Mouse (Mus musculus): ENCODE measurements around the gene Fcmr. TPM values are rescaled to one million over a fixed set of nuclear protein-coding genes. Genes with fewer than 3 reads are reported as not detected.

The Fcmr gene
- polyA plus RNA-seq, 1 experiment from 2014 or later: not detected

GRCm38 (mm10) chr1:130875139-130875538 is 9.7 kb downstream of the Fcmr start:
- H3K4me2 ChIP-seq: no peak overlapping the region
- peaks cover 28% of the 10 kb centered on the region for H3K27me3 ChIP-seq
- WGBS: 35% methylated on average over 3 of the region's 3 CpGs
- H3K9ac ChIP-seq: no peak overlapping the region
- no peaks in the 10 kb centered on the region for H3K9me3 ChIP-seq (replicated peaks)
- peaks cover 9% of the 10 kb centered on the region for H3K4me1 ChIP-seq
- H3K27ac ChIP-seq: no peak overlapping the region
- no peak overlapping the region for H3K4me3 ChIP-seq
- ATAC-seq: peak; percentile 34; the same call in 1 of the 2 replicates
- no peaks in the 10 kb centered on the region for H3K36me3 ChIP-seq (ENCODE audit: poor library complexity, severe bottlenecking)

GRCm38 (mm10) chr1:130875910-130876309 is 10.4 kb downstream of the Fcmr start:
- H3K27me3 ChIP-seq: peaks cover 28% of the 10 kb centered on the region
- no peak for ATAC-seq
- peaks cover 9% of the 10 kb centered on the region for H3K4me1 ChIP-seq
- H3K9ac ChIP-seq: no peak overlapping the region
- no peak overlapping the region for H3K4me2 ChIP-seq
- no peak overlapping the region for H3K4me3 ChIP-seq
- H3K36me3 ChIP-seq (ENCODE audit: poor library complexity, severe bottlenecking): no peaks in the 10 kb centered on the region
- no peak overlapping the region for H3K27ac ChIP-seq
- H3K9me3 ChIP-seq (replicated peaks): no peaks in the 10 kb centered on the region
- 71% methylated on average over 3 of the region's 3 CpGs for WGBS

DNA sequence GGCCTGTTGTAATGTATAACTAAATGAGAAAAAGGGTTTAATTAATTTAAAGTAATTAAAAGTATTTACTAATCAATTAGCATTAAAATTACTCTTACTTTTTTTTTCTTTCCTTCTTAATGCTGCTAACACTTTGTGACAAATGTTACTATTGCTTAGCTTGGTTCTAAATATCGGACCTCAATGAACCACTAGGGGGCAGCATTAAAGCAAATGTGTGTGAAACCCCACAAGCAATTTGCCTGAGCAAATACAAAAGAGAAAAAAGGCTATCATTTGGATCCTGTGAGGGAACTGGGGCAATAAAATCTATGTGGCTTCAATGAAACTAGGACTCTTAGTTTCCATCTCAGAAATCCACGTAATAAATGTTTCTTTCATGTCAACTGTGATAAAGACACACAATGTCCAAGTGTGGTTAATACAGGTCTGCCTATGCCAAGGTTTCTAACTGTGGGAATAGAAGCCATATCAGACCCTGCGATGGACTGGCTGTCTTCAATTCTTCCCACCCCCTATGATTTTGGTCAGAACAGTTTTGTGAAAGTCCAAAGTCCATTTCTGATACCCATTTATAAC is 11.6 kb downstream of the Fcmr start:
- no peak overlapping the region for H3K9ac ChIP-seq

DNA sequence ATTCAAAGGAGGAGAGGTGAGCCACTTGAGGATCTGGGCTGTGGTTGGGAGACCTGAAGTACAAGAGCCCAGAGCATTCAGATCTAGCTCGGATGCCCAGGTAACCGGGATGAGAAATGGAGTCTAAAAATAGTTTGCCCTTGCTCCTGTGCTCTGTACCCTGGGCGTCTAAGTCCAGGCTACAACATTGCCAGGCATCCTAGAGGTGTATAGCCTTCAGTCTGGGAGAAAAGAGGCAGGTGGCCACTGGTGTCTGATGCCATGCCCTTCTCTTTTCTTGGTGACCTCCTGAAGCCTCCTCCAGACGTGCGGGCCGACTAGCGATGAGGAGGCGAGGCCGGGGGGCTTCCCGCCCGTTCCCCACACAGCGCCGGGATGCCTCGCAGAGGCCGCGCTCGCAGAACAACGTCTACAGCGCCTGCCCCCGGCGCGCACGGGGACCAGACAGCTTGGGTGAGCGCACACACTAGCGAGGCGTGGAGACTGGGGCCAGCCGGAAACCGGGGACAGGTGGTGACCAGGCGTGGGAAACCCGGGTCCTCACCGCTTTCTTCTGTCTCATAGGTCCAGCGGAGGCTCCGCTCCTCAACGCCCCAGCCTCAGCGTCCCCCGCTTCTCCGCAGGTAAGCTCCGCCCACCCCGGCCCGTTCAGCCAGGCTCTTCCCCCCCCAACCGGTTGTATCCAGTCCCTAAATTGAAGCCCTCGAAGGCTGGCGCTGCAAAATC is 12.6 kb downstream of the Fcmr start:
- H3K9me3 ChIP-seq (replicated peaks): no peaks in the 10 kb centered on the region
- H3K9ac ChIP-seq: peak overlapping the region; percentile 63
- peak overlapping the region; percentile 53 for H3K4me3 ChIP-seq
- no peaks in the 10 kb centered on the region for H3K36me3 ChIP-seq (ENCODE audit: poor library complexity, severe bottlenecking)
- ATAC-seq: peak; percentile 82
- 3% methylated on average over 43 of the region's 43 CpGs for WGBS
- H3K27me3 ChIP-seq: peaks cover 28% of the 10 kb centered on the region
- H3K27ac ChIP-seq: no peak overlapping the region
- peak overlapping the region; percentile 91 for H3K4me2 ChIP-seq
- peaks cover 9% of the 10 kb centered on the region for H3K4me1 ChIP-seq

More for the DNA sequence above, 11.6 kb downstream of the Fcmr start:
- H3K27ac ChIP-seq: no peak overlapping the region
- H3K27me3 ChIP-seq: peaks cover 28% of the 10 kb centered on the region
- H3K4me1 ChIP-seq: peaks cover 9% of the 10 kb centered on the region
- H3K4me2 ChIP-seq: no peak overlapping the region
- no peaks in the 10 kb centered on the region for H3K36me3 ChIP-seq (ENCODE audit: poor library complexity, severe bottlenecking)
- no peaks in the 10 kb centered on the region for H3K9me3 ChIP-seq (replicated peaks)
- WGBS: 27% methylated on average over 3 of the region's 3 CpGs
- H3K4me3 ChIP-seq: no peak overlapping the region
- ATAC-seq: no peak

- H3K9me3 ChIP-seq (replicated peaks): no peaks in the 10 kb centered on the region
- no peak overlapping the region for H3K9ac ChIP-seq
- WGBS: 95% methylated on average over 7 of the region's 7 CpGs
- no peak overlapping the region for H3K27ac ChIP-seq
- no peak for ATAC-seq
- H3K27me3 ChIP-seq: peaks cover 28% of the 10 kb centered on the region
- H3K4me1 ChIP-seq: peaks cover 9% of the 10 kb centered on the region
- H3K4me2 ChIP-seq: no peak overlapping the region
- H3K4me3 ChIP-seq: no peak overlapping the region
- H3K36me3 ChIP-seq (ENCODE audit: poor library complexity, severe bottlenecking): no peaks in the 10 kb centered on the region
These were observed 14.5 kb downstream of the Fcmr start for GRCm38 (mm10) chr1:130879927-130880326.

- no peak for ATAC-seq
- no peak overlapping the region for H3K4me2 ChIP-seq
- peaks cover 17% of the 10 kb centered on the region for H3K27me3 ChIP-seq
- no peak overlapping the region for H3K27ac ChIP-seq
- 88% methylated on average over 4 of the region's 4 CpGs for WGBS
- H3K36me3 ChIP-seq (ENCODE audit: poor library complexity, severe bottlenecking): no peaks in the 10 kb centered on the region
- H3K9ac ChIP-seq: no peak overlapping the region
- no peak overlapping the region for H3K4me3 ChIP-seq
- H3K4me1 ChIP-seq: peaks cover 4% of the 10 kb centered on the region
- H3K9me3 ChIP-seq (replicated peaks): no peaks in the 10 kb centered on the region
These were observed 17.7 kb downstream of the Fcmr start for GRCm38 (mm10) chr1:130883146-130883545.

- Histone ChIP-seq H3K4me1 (no peaks in the 10 kb centered on the region), H3K36me3 (ENCODE audit: poor library complexity, severe bottlenecking) (no peaks in the 10 kb centered on the region), H3K4me3 (no peak within 1 kb of the TSS), H3K9ac (no peak within 1 kb of the TSS), H3K9me3 (replicated peaks) (no peaks in the 10 kb centered on the region), H3K27me3 (no peaks in the 10 kb centered on the region), H3K27ac (no peak within 1 kb of the TSS), H3K4me2 (no peak within 1 kb of the TSS)
- ATAC-seq: no peak
These were observed 21.9 kb downstream of the Fcmr start, which contains the start of gene Il24 for GRCm38 (mm10) chr1:130887354-130887753. TSS of gene Il24 (minus strand) at chr1:130887454.

DNA sequence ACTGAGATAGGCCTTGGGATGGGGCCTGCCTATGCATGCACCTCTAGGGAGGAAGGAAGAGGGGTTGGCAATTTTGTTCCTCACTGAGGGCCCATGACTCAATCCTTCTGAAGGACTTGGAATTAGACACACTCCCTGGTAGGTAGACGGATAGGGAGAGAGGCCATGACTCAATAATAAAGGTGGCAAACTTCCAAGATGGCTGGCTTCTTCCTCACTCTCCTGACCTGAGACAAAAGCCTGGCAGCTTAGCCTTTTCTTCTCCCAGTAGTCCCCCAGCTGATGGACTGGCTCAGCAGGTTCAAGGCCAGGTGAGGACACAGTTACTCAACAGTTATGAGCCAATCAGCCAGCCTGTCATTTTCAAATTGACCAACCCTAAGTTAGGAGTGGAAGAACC is 27.0 kb downstream of the Fcmr start:
- Histone ChIP-seq H3K36me3 (ENCODE audit: poor library complexity, severe bottlenecking) (no peaks in the 10 kb centered on the region), H3K9me3 (replicated peaks) (no peaks in the 10 kb centered on the region), H3K4me2 (no peak overlapping the region), H3K27me3 (no peaks in the 10 kb centered on the region), H3K4me1 (no peaks in the 10 kb centered on the region), H3K27ac (no peak overlapping the region), H3K4me3 (no peak overlapping the region), H3K9ac (no peak overlapping the region)
- no peak for ATAC-seq
- 77% methylated on average over 1 of the region's 1 CpGs for WGBS

DNA sequence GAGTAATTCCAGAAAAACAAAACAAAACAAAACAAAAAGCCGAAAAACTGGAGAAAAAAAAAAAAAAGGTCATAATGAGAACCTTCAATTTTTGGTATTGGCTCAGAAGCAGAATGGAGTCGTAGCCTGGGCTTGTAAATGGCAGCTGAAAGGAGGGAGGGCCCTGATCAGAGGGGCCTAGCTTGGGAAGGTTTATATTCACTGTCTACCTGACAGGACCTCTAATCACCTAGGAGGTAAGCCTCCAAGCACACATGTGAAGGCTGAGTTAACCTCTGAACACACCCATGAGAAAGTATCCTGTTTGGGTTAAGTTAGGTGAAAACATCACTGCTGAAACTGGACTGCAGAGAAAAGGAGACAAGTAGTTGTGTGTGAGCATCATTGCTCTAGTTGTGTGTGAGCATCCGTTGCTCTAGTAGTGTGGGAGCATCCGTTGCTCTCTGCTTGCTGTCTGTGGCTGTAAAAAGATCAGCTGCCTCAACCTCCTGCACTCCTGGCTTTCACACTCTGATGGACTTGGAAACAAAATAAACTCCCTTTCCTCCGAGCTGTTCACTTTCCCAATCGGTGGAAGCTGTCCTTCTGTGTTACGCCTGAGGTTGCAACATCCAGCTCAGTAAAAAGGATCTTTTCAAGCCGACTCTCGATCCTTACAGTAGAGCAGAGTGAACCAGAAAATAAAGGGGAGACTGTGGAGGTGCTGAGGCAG is 28.0 kb downstream of the Fcmr start:
- H3K27ac ChIP-seq: no peak overlapping the region
- H3K4me2 ChIP-seq: no peak overlapping the region
- no peaks in the 10 kb centered on the region for H3K4me1 ChIP-seq
- ATAC-seq: no peak
- no peak overlapping the region for H3K4me3 ChIP-seq
- no peaks in the 10 kb centered on the region for H3K27me3 ChIP-seq
- 71% methylated on average over 9 of the region's 9 CpGs for WGBS
- H3K9ac ChIP-seq: no peak overlapping the region
- no peaks in the 10 kb centered on the region for H3K36me3 ChIP-seq (ENCODE audit: poor library complexity, severe bottlenecking)
- no peaks in the 10 kb centered on the region for H3K9me3 ChIP-seq (replicated peaks)

GRCm38 (mm10) chr1:130894468-130894867 is 29.0 kb downstream of the Fcmr start:
- WGBS: 30% methylated on average over 6 of the region's 6 CpGs
- Histone ChIP-seq H3K27me3 (no peaks in the 10 kb centered on the region), H3K9ac (no peak overlapping the region), H3K4me2 (no peak overlapping the region), H3K36me3 (ENCODE audit: poor library complexity, severe bottlenecking) (no peaks in the 10 kb centered on the region), H3K4me3 (no peak overlapping the region), H3K4me1 (no peaks in the 10 kb centered on the region), H3K27ac (no peak overlapping the region), H3K9me3 (replicated peaks) (no peaks in the 10 kb centered on the region)
- ATAC-seq: no peak

DNA sequence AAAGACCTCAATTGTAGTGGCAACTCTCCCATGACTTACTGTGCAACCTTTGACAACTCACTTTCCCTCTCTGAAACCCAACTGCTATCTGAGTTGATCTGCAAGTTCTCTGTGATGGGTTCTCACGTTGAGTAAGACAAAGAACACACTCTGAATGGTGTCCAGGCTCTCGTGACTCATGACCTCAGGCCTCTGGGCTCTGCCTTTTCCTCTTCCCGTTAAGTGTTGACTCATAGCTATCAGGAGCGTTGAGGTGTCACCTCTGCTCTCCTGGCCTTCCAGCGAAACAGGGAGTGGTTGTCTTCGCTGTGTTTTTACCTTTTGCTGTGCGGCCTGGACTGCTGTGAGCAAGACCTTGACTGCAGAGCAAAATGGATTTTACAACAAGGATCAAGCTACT is 37.0 kb downstream of the Fcmr start:
- WGBS: 88% methylated on average over 7 of the region's 7 CpGs
- no peaks in the 10 kb centered on the region for H3K9me3 ChIP-seq (replicated peaks)
- no peak overlapping the region for H3K4me2 ChIP-seq
- H3K4me3 ChIP-seq: no peak overlapping the region
- ATAC-seq: no peak
- no peaks in the 10 kb centered on the region for H3K27me3 ChIP-seq
- H3K27ac ChIP-seq: no peak overlapping the region
- H3K9ac ChIP-seq: no peak overlapping the region
- no peaks in the 10 kb centered on the region for H3K36me3 ChIP-seq (ENCODE audit: poor library complexity, severe bottlenecking)
- H3K4me1 ChIP-seq: no peaks in the 10 kb centered on the region

DNA sequence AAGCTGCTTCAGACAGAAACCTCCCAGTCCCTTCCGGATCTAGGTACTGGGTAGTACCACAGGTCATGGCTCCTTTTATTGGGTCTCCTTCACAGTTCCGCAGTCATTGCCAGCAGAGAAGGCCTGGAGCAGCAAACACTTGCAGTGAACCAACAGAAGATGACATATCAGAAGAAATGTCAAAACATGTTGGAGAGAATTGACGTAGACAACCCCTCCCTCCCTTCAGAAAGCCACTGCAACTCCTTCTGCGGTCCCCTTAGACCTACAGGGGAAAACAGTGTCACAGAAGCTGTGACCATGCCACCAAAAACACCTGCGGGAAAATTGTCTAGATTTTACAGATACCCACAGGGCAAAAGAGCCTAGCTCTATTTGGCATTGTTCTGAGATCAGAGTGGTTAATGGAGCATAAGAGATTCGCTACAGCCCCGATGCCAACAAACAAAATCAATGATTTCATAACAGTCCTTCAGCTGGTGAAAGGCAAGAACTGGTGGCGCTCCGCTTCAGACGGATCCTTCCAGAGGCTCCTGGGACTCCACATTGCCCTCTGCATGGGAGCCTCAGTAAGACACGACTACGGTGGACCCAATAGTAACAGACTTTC is 46.0 kb downstream of the Fcmr start, which contains the start of gene Il20:
Gene Il20, minus strand, starts transcription at position 51 of the 610 bp plus-strand sequence.
- Histone ChIP-seq H3K4me2 (no peak within 1 kb of the TSS), H3K36me3 (ENCODE audit: poor library complexity, severe bottlenecking) (no peaks in the 10 kb centered on the region), H3K9me3 (replicated peaks) (no peaks in the 10 kb centered on the region), H3K27ac (no peak within 1 kb of the TSS), H3K4me1 (no peaks in the 10 kb centered on the region), H3K9ac (no peak within 1 kb of the TSS), H3K27me3 (no peaks in the 10 kb centered on the region), H3K4me3 (no peak within 1 kb of the TSS)
- 66% methylated on average over 12 of the region's 12 CpGs for WGBS
- ATAC-seq: no peak
